Mouse (Mus musculus): ENCODE results near the gene BC003965.

Gene BC003965

GRCm38 (mm10) chr17:25184129-25184691, at the start of gene BC003965:
BC003965 (plus strand) TSS chr17:25184554.
- peak; percentile 96 to 99 for DNase-seq (ENCODE audit: low spot score in 2 of 2)

- no peak for DNase-seq (ENCODE audit: low spot score in 2 of 2)
Measured at GRCm38 (mm10) chr17:25135622-25136021, 48.7 kb upstream of the BC003965 start.

- DNase-seq (ENCODE audit: low spot score in 2 of 2), result no peak
Measured at GRCm38 (mm10) chr17:25138803-25139202, 45.6 kb upstream of the BC003965 start.

- DNase-seq (ENCODE audit: low spot score in 2 of 2), result no peak
Measured at GRCm38 (mm10) chr17:25139960-25140359, 44.4 kb upstream of the BC003965 start.

GRCm38 (mm10) chr17:25162161-25162560, 22.2 kb upstream of the BC003965 start, which contains the start of gene Ccdc154:
Ccdc154 (plus strand) TSS chr17:25162461.
- DNase-seq (ENCODE audit: low spot score in 2 of 2), result no peak

- no peak for DNase-seq (ENCODE audit: low spot score in 2 of 2)
Measured at GRCm38 (mm10) chr17:25163387-25163786, 21.0 kb upstream of the BC003965 start.

- DNase-seq (ENCODE audit: low spot score in 2 of 2), result no peak
Measured at GRCm38 (mm10) chr17:25164770-25165169, 19.6 kb upstream of the BC003965 start.

GRCm38 (mm10) chr17:25165970-25166671, 18.2 kb upstream of the BC003965 start:
- DNase-seq (ENCODE audit: low spot score in 2 of 2), result no peak

- DNase-seq (ENCODE audit: low spot score in 2 of 2), result no peak
Measured at GRCm38 (mm10) chr17:25169706-25170105, 14.6 kb upstream of the BC003965 start.

GRCm38 (mm10) chr17:25172558-25172957, 11.8 kb upstream of the BC003965 start:
- no peak for DNase-seq (ENCODE audit: low spot score in 2 of 2)

- no peak for DNase-seq (ENCODE audit: low spot score in 2 of 2)
Measured at GRCm38 (mm10) chr17:25175411-25175810, 8.9 kb upstream of the BC003965 start, which contains the start of gene Gm38655. Gm38655 (minus strand) TSS chr17:25175471.

GRCm38 (mm10) chr17:25183232-25183631, 1.1 kb upstream of the BC003965 start:
- no peak for DNase-seq (ENCODE audit: low spot score in 2 of 2)

GRCm38 (mm10) chr17:25184961-25185360, 607 bp downstream of the BC003965 start:
- DNase-seq (ENCODE audit: low spot score in 2 of 2), result no peak

GRCm38 (mm10) chr17:25187784-25188149, 3.4 kb downstream of the BC003965 start:
- no peak for DNase-seq (ENCODE audit: low spot score in 2 of 2)

GRCm38 (mm10) chr17:25188150-25189031, 4.0 kb downstream of the BC003965 start, which contains the start of gene Unkl:
Unkl (plus strand) TSS chr17:25188397.
- peak; percentile 41 to 45 for DNase-seq (ENCODE audit: low spot score in 2 of 2)

GRCm38 (mm10) chr17:25189091-25189490, 4.7 kb downstream of the BC003965 start:
- DNase-seq (ENCODE audit: low spot score in 2 of 2), result no peak

- DNase-seq (ENCODE audit: low spot score in 2 of 2), result no peak
Measured at GRCm38 (mm10) chr17:25202401-25202800, 18.0 kb downstream of the BC003965 start.

- DNase-seq (ENCODE audit: low spot score in 2 of 2), result no peak
Measured at GRCm38 (mm10) chr17:25210006-25210405, 25.7 kb downstream of the BC003965 start.

- no peak for DNase-seq (ENCODE audit: low spot score in 2 of 2)
Measured at GRCm38 (mm10) chr17:25210680-25211466, 26.5 kb downstream of the BC003965 start.

- no peak for DNase-seq (ENCODE audit: low spot score in 2 of 2)
Measured at GRCm38 (mm10) chr17:25211705-25212104, 27.4 kb downstream of the BC003965 start.

- no peak for DNase-seq (ENCODE audit: low spot score in 2 of 2)
Measured at GRCm38 (mm10) chr17:25215431-25215830, 31.1 kb downstream of the BC003965 start.
